Mouse (Mus musculus): ENCODE measurements around the gene Tas2r116. TPM values are rescaled to one million over a fixed set of nuclear protein-coding genes. Genes with fewer than 3 reads are reported as not detected.

Gene Tas2r116
- not detected for total RNA-seq (2021)

GRCm38 (mm10) chr6:132855138-132855537 is at the start of gene Tas2r116:
Gene Tas2r116, plus strand, starts transcription at chr6:132855438.
- no peak for DNase-seq (ENCODE audit: low spot score)
- intact Hi-C loops (cut with DNase I): no loop called here

- no peak for DNase-seq (ENCODE audit: low spot score)
- intact Hi-C loops (cut with DNase I): no loop called here
These were observed 8.4 kb upstream of the Tas2r116 start, which contains the start of gene Tas2r123 for GRCm38 (mm10) chr6:132846842-132847241. Gene Tas2r123, plus strand, starts transcription at chr6:132847142.

GRCm38 (mm10) chr6:132867708-132868107 is 12.5 kb downstream of the Tas2r116 start, which contains the start of gene Tas2r110:
Gene Tas2r110, plus strand, starts transcription at chr6:132868008.
- intact Hi-C loops (cut with DNase I): no loop called here
- no peak for DNase-seq (ENCODE audit: low spot score)

GRCm38 (mm10) chr6:132892711-132893110 is 37.5 kb downstream of the Tas2r116 start, which contains the start of gene Tas2r113:
Gene Tas2r113, plus strand, starts transcription at chr6:132893011.
- no peak for DNase-seq (ENCODE audit: low spot score)
- intact Hi-C loops (cut with DNase I): no loop called here

Other genes with a start within 250 kb of the Tas2r116 start
- not detected for gene A630073D07Rik, start 203.9 kb upstream of the Tas2r116 start, total RNA-seq (2021)
- not detected for gene Tas2r120, start 198.5 kb upstream of the Tas2r116 start, total RNA-seq (2021)
- gene Tas2r121, start 154.4 kb upstream of the Tas2r116 start, total RNA-seq (2021): not detected
- gene Tas2r122, start 143.5 kb upstream of the Tas2r116 start, total RNA-seq (2021): not detected
- not detected for gene Tas2r115, start 117.4 kb upstream of the Tas2r116 start, total RNA-seq (2021)
- gene Tas2r124, start 100.7 kb upstream of the Tas2r116 start, total RNA-seq (2021): not detected
- not detected for gene Tas2r102, start 93.3 kb upstream of the Tas2r116 start, total RNA-seq (2021)
- gene Tas2r136, start 77.3 kb upstream of the Tas2r116 start, total RNA-seq (2021): not detected
- not detected for gene Tas2r117, start 52.6 kb upstream of the Tas2r116 start, total RNA-seq (2021)
- not detected for gene Tas2r123, start 8.3 kb upstream of the Tas2r116 start, total RNA-seq (2021)
- gene Tas2r110, start 12.6 kb downstream of the Tas2r116 start, total RNA-seq (2021): not detected
- not detected for gene Tas2r113, start 37.6 kb downstream of the Tas2r116 start, total RNA-seq (2021)
- not detected for gene Tas2r125, start 54.2 kb downstream of the Tas2r116 start, total RNA-seq (2021)
- gene Tas2r129, start 95.7 kb downstream of the Tas2r116 start, total RNA-seq (2021): not detected
- not detected for gene Tas2r131, start 102.5 kb downstream of the Tas2r116 start, total RNA-seq (2021)
- not detected for gene Tas2r109, start 125.5 kb downstream of the Tas2r116 start, total RNA-seq (2021)
- not detected for gene Tas2r103, start 181.7 kb downstream of the Tas2r116 start, total RNA-seq (2021)
- gene Tas2r140, start 200.4 kb downstream of the Tas2r116 start, total RNA-seq (2021): not detected
- gene Smim10l1, start 249.5 kb downstream of the Tas2r116 start, total RNA-seq (2021): 10 to 100 TPM; 62.0 to 68.1 TPM

All from heart, postnatal 25 days (tissue).